Mouse (Mus musculus) limb, embryonic 14.5 days (tissue): ENCODE data around the gene Apc2. TPM values are rescaled to one million over a fixed set of nuclear protein-coding genes. Genes with fewer than 3 reads are reported as not detected.

Source experiments
- ATAC-seq: fragments of 200-750 bp; cut with Nextera tagmentation; 2 replicates; pipeline ENCODE4 v1.8.0; 2017; ENCODE audit warnings: low read depth, moderate number of reproducible peaks, moderate TSS enrichment; ENCODE audit not compliant: low FRiP score
- DNase-seq: peaks from one replicate; pipeline ENCODE4 v3.0.0-alpha.2; 2015; ENCODE audit warnings: low spot score
- H3K27ac ChIP-seq: fragments of 300-500 bp; sonication (generic); replicated peaks from 2 replicates; pipeline ENCODE4 v1.5.1; 2014; ENCODE audit warnings: low read depth, mild to moderate bottlenecking, low read length, moderate library complexity, mixed read lengths
- H3K27me3 ChIP-seq: fragments of 300-500 bp; sonication (generic); 2 replicates; pipeline ENCODE4 v1.6.1; 2014; ENCODE audit warnings: low read length, mixed read lengths; ENCODE audit not compliant: control insufficient read depth, insufficient read depth
- H3K36me3 ChIP-seq: fragments of 300-500 bp; sonication (generic); 2 replicates; pipeline ENCODE4 v1.6.1; 2014; ENCODE audit warnings: mild to moderate bottlenecking, low read length, moderate library complexity, mixed read lengths; ENCODE audit not compliant: control insufficient read depth, insufficient read depth
- H3K4me1 ChIP-seq: fragments of 300-500 bp; sonication (generic); 2 replicates; pipeline ENCODE4 v1.6.1; 2014; ENCODE audit warnings: antibody characterized with exemption, low read length, mixed read lengths; ENCODE audit not compliant: control insufficient read depth, insufficient read depth
- H3K4me2 ChIP-seq: fragments of 300-500 bp; sonication (generic); replicated peaks from 2 replicates; pipeline ENCODE4 v1.6.1; 2014; ENCODE audit warnings: low read depth, mild to moderate bottlenecking, low read length, moderate library complexity; ENCODE audit not compliant: severe bottlenecking
- H3K4me3 ChIP-seq: fragments of 300-500 bp; sonication (generic); replicated peaks from 2 replicates; pipeline ENCODE4 v1.5.1; 2014; ENCODE audit warnings: low read length
- H3K9ac ChIP-seq: fragments of 300-500 bp; sonication (generic); 2 replicates; pipeline ENCODE4 v1.6.1; 2014; ENCODE audit warnings: mild to moderate bottlenecking, low read depth, low read length, moderate library complexity; ENCODE audit not compliant: severe bottlenecking
- H3K9me3 ChIP-seq: fragments of 300-500 bp; sonication (generic); 2 replicates; pipeline ENCODE4 v1.6.1; 2016; ENCODE audit warnings: low read length; ENCODE audit not compliant: control insufficient read depth
- POLR2A ChIP-seq: fragments of 200-500 bp; IDR thresholded peaks from 2 replicates; pipeline ENCODE4 v1.8.0; 2012; ENCODE audit warnings: inconsistent platforms, mild to moderate bottlenecking, moderate library complexity, borderline replicate concordance; ENCODE audit not compliant: insufficient read depth, insufficient read length; ENCODE audit errors: extremely low read depth
- WGBS: fragments of 180-500 bp; shearing (Covaris S2); extraction: QIAGEN DNeasy Blood & Tissue Kit; methylation state at CpG from one replicate; pipeline ENCODE4 v1.1.7; 2014; 5-methylcytosine and 5-hydroxymethylcytosine counted together
- polyA plus RNA-seq, 2 experiments: library from polyadenylated mRNA; depleted of rRNA in 1 of 2; stranded (reverse) in 1 of 2; unstranded in 1 of 2; fragments of >200 nt; fragmentation: Nextera tagmentation in 1 of 2; extraction: Ambion mirVana in 1 of 2; gene quantifications; 2 replicates each; pipeline versions ENCODE4 v1.2.1 to v1.2.3; 2012 to 2014

Gene Apc2
- polyA plus RNA-seq, 2 experiments = 1.5 to 2.5 TPM

- ATAC-seq = peak; percentile 57
- peak overlapping the region; percentile 86 for H3K4me2 ChIP-seq
- peaks cover 36% of the 10 kb centered on the region for H3K4me1 ChIP-seq
- peak overlapping the region; percentile 76 for H3K4me3 ChIP-seq
- no peaks in the 10 kb centered on the region for H3K9me3 ChIP-seq
- H3K27me3 ChIP-seq = no peaks in the 10 kb centered on the region
- 0 out of 2 replicates have a peak, but pooled peaks have one; percentile 65 for TF ChIP-seq POLR2A
- peaks cover 17% of the 10 kb centered on the region for H3K36me3 ChIP-seq
- peak overlapping the region; percentile 56 for H3K27ac ChIP-seq
- peak overlapping the region; percentile 91 for H3K9ac ChIP-seq
- DNase-seq = peak; percentile 99
- 2% methylated on average over 63 of the region's 81 CpGs for WGBS
Observed at GRCm38 (mm10) chr10:80264341-80265148, 31.2 kb upstream of the Apc2 start.

GRCm38 (mm10) chr10:80265149-80265486 lies 30.7 kb upstream of the Apc2 start:
- Histone ChIP-seq H3K9me3 (no peaks in the 10 kb centered on the region), H3K4me2 (peak overlapping the region; percentile 86), H3K27ac (peak overlapping the region; percentile 56), H3K4me1 (peaks cover 30% of the 10 kb centered on the region), H3K4me3 (peak overlapping the region; percentile 76), H3K27me3 (no peaks in the 10 kb centered on the region), H3K36me3 (peaks cover 20% of the 10 kb centered on the region), H3K9ac (peak overlapping the region; percentile 91)
- under 1% methylated on average over 18 of the region's 18 CpGs for WGBS
- DNase-seq = no peak
- ATAC-seq = no peak
- no peak for TF ChIP-seq POLR2A

- H3K36me3 ChIP-seq = peaks cover 55% of the 10 kb centered on the region
Observed at GRCm38 (mm10) chr10:80270099-80270498, 25.7 kb upstream of the Apc2 start.

GRCm38 (mm10) chr10:80270734-80271181 lies 25.0 kb upstream of the Apc2 start:
- no peak overlapping the region for H3K4me3 ChIP-seq
- H3K9me3 ChIP-seq = no peaks in the 10 kb centered on the region
- H3K27ac ChIP-seq = no peak overlapping the region
- TF ChIP-seq POLR2A = no peak
- H3K4me2 ChIP-seq = no peak overlapping the region
- H3K4me1 ChIP-seq = peaks cover 21% of the 10 kb centered on the region
- H3K9ac ChIP-seq = no peak overlapping the region
- no peaks in the 10 kb centered on the region for H3K27me3 ChIP-seq
- 77% methylated on average over 6 of the region's 6 CpGs for WGBS
- no peak for ATAC-seq
- peaks cover 60% of the 10 kb centered on the region for H3K36me3 ChIP-seq
- no peak for DNase-seq

More at GRCm38 (mm10) chr10:80270099-80270498, 25.7 kb upstream of the Apc2 start:
- Histone ChIP-seq H3K4me3 (no peak overlapping the region), H3K4me1 (peaks cover 23% of the 10 kb centered on the region), H3K27ac (no peak overlapping the region), H3K9me3 (no peaks in the 10 kb centered on the region), H3K27me3 (no peaks in the 10 kb centered on the region), H3K4me2 (no peak overlapping the region), H3K9ac (no peak overlapping the region)
- DNase-seq (no peak), ATAC-seq (no peak)
- TF ChIP-seq POLR2A = no peak
- WGBS = 96% methylated on average over 2 of the region's 2 CpGs

- ATAC-seq (no peak), DNase-seq (no peak)
- H3K27me3 ChIP-seq = no peaks in the 10 kb centered on the region
- TF ChIP-seq POLR2A = no peak
- H3K27ac ChIP-seq = no peak overlapping the region
- 89% methylated on average over 5 of the region's 5 CpGs for WGBS
- H3K9ac ChIP-seq = no peak overlapping the region
- no peak overlapping the region for H3K4me2 ChIP-seq
- no peaks in the 10 kb centered on the region for H3K9me3 ChIP-seq
- peaks cover 17% of the 10 kb centered on the region for H3K4me1 ChIP-seq
- no peak overlapping the region for H3K4me3 ChIP-seq
- peaks cover 65% of the 10 kb centered on the region for H3K36me3 ChIP-seq
Observed at GRCm38 (mm10) chr10:80271186-80271843, 24.5 kb upstream of the Apc2 start.
